In genomic region chr9:71766902-71767301, GRCm38 (mm10) we compare ENCODE assay signal across 22 mouse cellular contexts.
"Had no signal": no experiment of that assay in that cellular context is flagged by ENCODE, and none has a peak within 500 bp of the region (broad histone marks: within the 10 kb centered on the region; RNA-seq: fewer than 3 reads in every experiment).

No protein-coding gene starts in this region.

- H3K9me3 ChIP-seq: limb, embryonic 12.5 days; limb, embryonic 15.5 days; lung, embryonic 15.5 days; midbrain, embryonic 15.5 days; neural tube, embryonic 12.5 days; neural tube, embryonic 15.5 days; stomach, embryonic 15.5 days had no signal

- H3K4me2 ChIP-seq: limb, embryonic 12.5 days; limb, embryonic 15.5 days; liver, embryonic 11.5 days; lung, embryonic 15.5 days; midbrain, embryonic 15.5 days; neural tube, embryonic 12.5 days; neural tube, embryonic 15.5 days; stomach, embryonic 15.5 days had no signal

- H3K9ac ChIP-seq: limb, embryonic 12.5 days; limb, embryonic 15.5 days; liver, embryonic 14.5 days; liver, postnatal 0 days; lung, embryonic 15.5 days; midbrain, embryonic 15.5 days; neural tube, embryonic 12.5 days; neural tube, embryonic 15.5 days; stomach, embryonic 15.5 days had no signal

- ATAC-seq: intestine, postnatal 0 days; liver, postnatal 0 days; midbrain, embryonic 15.5 days had no signal

- DNase-seq: kidney, postnatal 14 days; kidney, postnatal 4 days; left cerebral cortex, postnatal 4 days; liver, postnatal 0 days; lung, postnatal 10 days; lung, postnatal 36 days; right cerebral cortex, adult 18-20 months; right cerebral cortex, postnatal 14 days; right cerebral cortex, postnatal 4 days; thymus, postnatal 25 days had no signal

- H3K27ac ChIP-seq: limb, embryonic 12.5 days; limb, embryonic 15.5 days; liver, embryonic 14.5 days; lung, embryonic 15.5 days; midbrain, embryonic 10.5 days; midbrain, embryonic 15.5 days; neural tube, embryonic 12.5 days; neural tube, embryonic 15.5 days; stomach, embryonic 15.5 days had no signal

- H3K4me3 ChIP-seq: limb, embryonic 12.5 days; limb, embryonic 15.5 days; lung, embryonic 15.5 days; megakaryocyte, embryonic 14.5 days; midbrain, embryonic 10.5 days; midbrain, embryonic 15.5 days; neural tube, embryonic 12.5 days; neural tube, embryonic 15.5 days; stomach, embryonic 15.5 days had no signal

- H3K36me3 ChIP-seq: limb, embryonic 12.5 days; limb, embryonic 15.5 days; lung, embryonic 15.5 days; midbrain, embryonic 10.5 days; midbrain, embryonic 15.5 days; neural tube, embryonic 12.5 days; neural tube, embryonic 15.5 days; stomach, embryonic 15.5 days had no signal

- H3K27me3 ChIP-seq: limb, embryonic 15.5 days; lung, embryonic 15.5 days; stomach, embryonic 15.5 days had no signal
